Mouse (Mus musculus) intestine, postnatal 0 days (tissue): ENCODE measurements around the gene Grin3b. TPM values are rescaled to one million over a fixed set of nuclear protein-coding genes. Genes with fewer than 3 reads are reported as not detected.

Source experiments
- ATAC-seq: fragments of 200-750 bp; cut with Nextera tagmentation; 2 replicates; pipeline ENCODE4 v1.8.0; 2017; ENCODE audit warnings: mild to moderate bottlenecking, moderate TSS enrichment, moderate library complexity
- H3K27ac ChIP-seq: fragments of 300-500 bp; sonication (generic); 2 replicates; pipeline ENCODE4 v1.5.1; 2014; ENCODE audit warnings: mild to moderate bottlenecking, low read depth, low read length, moderate library complexity
- H3K27me3 ChIP-seq: fragments of 300-500 bp; sonication (generic); replicated peaks from 2 replicates; pipeline ENCODE4 v1.6.1; 2014; ENCODE audit warnings: low read length, mixed read lengths; ENCODE audit not compliant: control insufficient read depth, insufficient read depth
- H3K36me3 ChIP-seq: fragments of 300-500 bp; sonication (generic); 2 replicates; pipeline ENCODE4 v1.6.1; 2014; ENCODE audit warnings: mild to moderate bottlenecking, moderate library complexity; ENCODE audit not compliant: control insufficient read depth, insufficient read depth
- H3K4me1 ChIP-seq: fragments of 300-500 bp; sonication (generic); replicated peaks from 2 replicates; pipeline ENCODE4 v1.6.1; 2014; ENCODE audit warnings: antibody characterized with exemption, low read length, mixed read lengths; ENCODE audit not compliant: control insufficient read depth, insufficient read depth
- H3K4me2 ChIP-seq: fragments of 300-500 bp; sonication (generic); replicated peaks from 2 replicates; pipeline ENCODE4 v1.6.1; 2014; ENCODE audit warnings: low read depth, mild to moderate bottlenecking, moderate library complexity
- H3K4me3 ChIP-seq: fragments of 300-500 bp; sonication (generic); 2 replicates; pipeline ENCODE4 v1.5.1; 2014; ENCODE audit warnings: low read depth, low read length
- H3K9ac ChIP-seq: fragments of 300-500 bp; sonication (generic); 2 replicates; pipeline ENCODE4 v1.6.1; 2014; ENCODE audit warnings: mild to moderate bottlenecking, low read depth, low read length
- H3K9me3 ChIP-seq: fragments of 300-500 bp; sonication (generic); 2 replicates; pipeline ENCODE4 v1.6.1; 2016; ENCODE audit warnings: mixed run types; ENCODE audit not compliant: control insufficient read depth
- CTCF ChIP-seq: sonication (generic); IDR thresholded peaks from 2 replicates; pipeline ENCODE4 v1.5.1; 2016; ENCODE audit warnings: low read depth, mild to moderate bottlenecking, control low read depth, antibody characterized with exemption, moderate library complexity
- WGBS: fragments of 180-500 bp; shearing (Covaris S2); extraction: QIAGEN DNeasy Blood & Tissue Kit; methylation state at CpG from one replicate; pipeline ENCODE4 v1.1.7; 2014; 5-methylcytosine and 5-hydroxymethylcytosine counted together
- polyA plus RNA-seq: library from polyadenylated mRNA; unstranded; fragments of >200 nt; fragmentation: Nextera tagmentation; extraction: Ambion mirVana; gene quantifications from 2 replicates; pipeline ENCODE4 v1.2.1, GENCODE M21; 2015

Grin3b gene
- polyA plus RNA-seq, 1 experiment from 2014 or later, result 0.08 TPM

- WGBS, result 19% methylated on average over 3 of the region's 3 CpGs
- H3K4me3 ChIP-seq, result no peak overlapping the region
- no peak for ATAC-seq
Observed at GRCm38 (mm10) chr10:79969124-79969568, 1.4 kb upstream of the Grin3b start.

GRCm38 (mm10) chr10:79971183-79971497, 625 bp downstream of the Grin3b start:
- no peaks in the 10 kb centered on the region for H3K4me1 ChIP-seq
- WGBS, result 5% methylated on average over 21 of the region's 21 CpGs
- H3K9me3 ChIP-seq, result no peaks in the 10 kb centered on the region
- TF ChIP-seq CTCF, result no peak
- peaks cover 28% of the 10 kb centered on the region for H3K36me3 ChIP-seq
- peaks cover 23% of the 10 kb centered on the region for H3K27me3 ChIP-seq
- no peak for ATAC-seq
- peak overlapping the region; percentile 29 for H3K4me3 ChIP-seq
- peak overlapping the region; percentile 58 for H3K4me2 ChIP-seq
- no peak overlapping the region for H3K27ac ChIP-seq
- 0 out of 2 replicates have a peak overlapping the region, but pooled peaks have one; percentile 17 for H3K9ac ChIP-seq

More at GRCm38 (mm10) chr10:79969124-79969568, 1.4 kb upstream of the Grin3b start:
- Histone ChIP-seq H3K4me2 (no peak overlapping the region), H3K9ac (no peak overlapping the region), H3K36me3 (peaks cover 35% of the 10 kb centered on the region), H3K27ac (no peak overlapping the region), H3K27me3 (peaks cover 23% of the 10 kb centered on the region), H3K9me3 (no peaks in the 10 kb centered on the region), H3K4me1 (no peaks in the 10 kb centered on the region)
- TF ChIP-seq CTCF, result peak; percentile 21; the same call in 1 of the 2 replicates

GRCm38 (mm10) chr10:79972831-79973230, 2.3 kb downstream of the Grin3b start:
- no peaks in the 10 kb centered on the region for H3K4me1 ChIP-seq
- no peak for TF ChIP-seq CTCF
- no peak overlapping the region for H3K27ac ChIP-seq
- peaks cover 28% of the 10 kb centered on the region for H3K36me3 ChIP-seq
- H3K9ac ChIP-seq, result no peak overlapping the region
- peaks cover 23% of the 10 kb centered on the region for H3K27me3 ChIP-seq
- no peak overlapping the region for H3K4me3 ChIP-seq
- no peaks in the 10 kb centered on the region for H3K9me3 ChIP-seq
- H3K4me2 ChIP-seq, result no peak overlapping the region
- WGBS, result 59% methylated on average over 14 of the region's 14 CpGs
- ATAC-seq, result no peak

- Histone ChIP-seq H3K4me1 (no peaks in the 10 kb centered on the region), H3K27me3 (peaks cover 23% of the 10 kb centered on the region), H3K9me3 (no peaks in the 10 kb centered on the region), H3K36me3 (peaks cover 39% of the 10 kb centered on the region), H3K4me3 (no peak overlapping the region), H3K9ac (no peak overlapping the region), H3K27ac (no peak overlapping the region), H3K4me2 (no peak overlapping the region)
- 91% methylated on average over 21 of the region's 21 CpGs for WGBS
- no peak for TF ChIP-seq CTCF
- no peak for ATAC-seq
Observed at GRCm38 (mm10) chr10:79974087-79974486, 3.6 kb downstream of the Grin3b start.

GRCm38 (mm10) chr10:79974668-79975067, 4.2 kb downstream of the Grin3b start:
- Histone ChIP-seq H3K9me3 (no peaks in the 10 kb centered on the region), H3K27me3 (peaks cover 23% of the 10 kb centered on the region), H3K4me1 (no peaks in the 10 kb centered on the region), H3K9ac (no peak overlapping the region), H3K4me3 (no peak overlapping the region), H3K4me2 (no peak overlapping the region), H3K27ac (no peak overlapping the region), H3K36me3 (peaks cover 44% of the 10 kb centered on the region)
- no peak for ATAC-seq
- no peak for TF ChIP-seq CTCF
- WGBS, result 86% methylated on average over 8 of the region's 8 CpGs

GRCm38 (mm10) chr10:79976071-79976721, 5.7 kb downstream of the Grin3b start:
- 90% methylated on average over 28 of the region's 28 CpGs for WGBS

More at GRCm38 (mm10) chr10:79976071-79976721, 5.7 kb downstream of the Grin3b start:
- Histone ChIP-seq H3K27me3 (peaks cover 11% of the 10 kb centered on the region), H3K9me3 (no peaks in the 10 kb centered on the region), H3K36me3 (peaks cover 44% of the 10 kb centered on the region), H3K4me3 (no peak overlapping the region), H3K9ac (no peak overlapping the region), H3K4me1 (no peaks in the 10 kb centered on the region), H3K27ac (peak overlapping the region; percentile 21; the same call in 1 of the 2 replicates), H3K4me2 (no peak overlapping the region)
- TF ChIP-seq CTCF, result no peak
- no peak for ATAC-seq
